Mouse (Mus musculus) hindbrain, embryonic 15.5 days (tissue): Measurements from ENCODE around the gene Fxyd2. TPM values are rescaled to one million over a fixed set of nuclear protein-coding genes. Genes with fewer than 3 reads are reported as not detected.

Source experiments
- polyA plus RNA-seq: library from polyadenylated mRNA; unstranded; fragments of >200 nt; fragmentation: Nextera tagmentation; extraction: Ambion mirVana; gene quantifications from 2 replicates; pipeline ENCODE4 v1.2.1, GENCODE M21; 2015

Gene Fxyd2
- polyA plus RNA-seq, 1 experiment from 2014 or later: 13.1 TPM

Other genes with a start within 250 kb of the Fxyd2 start
- gene BC049352, start 217.7 kb upstream of the Fxyd2 start, polyA plus RNA-seq: not detected in 2 replicates
- 0.14 TPM in 1 of 2 replicates, not detected in the other for gene Tmprss4, start 195.6 kb upstream of the Fxyd2 start, polyA plus RNA-seq
- 0.62 and 1.0 TPM in 2 replicates for gene Il10ra, start 130.5 kb upstream of the Fxyd2 start, polyA plus RNA-seq
- not detected in 2 replicates for gene Tmprss13, start 80.6 kb upstream of the Fxyd2 start, polyA plus RNA-seq
- 577 and 611 TPM in 2 replicates for gene Fxyd6, start 29.5 kb upstream of the Fxyd2 start, polyA plus RNA-seq
- gene Dscaml1, start 27.0 kb downstream of the Fxyd2 start, polyA plus RNA-seq: 12.2 and 13.8 TPM in 2 replicates